Mouse (Mus musculus) layer of hippocampus, postnatal 25 days (tissue): ENCODE results near the gene 3110040M04Rik. TPM values are rescaled to one million over a fixed set of nuclear protein-coding genes. Genes with fewer than 3 reads are reported as not detected.

ENCODE experiments used
- DNase-seq, 2 experiments: peaks; one replicate each; pipeline ENCODE4 v3.0.0; 2022; ENCODE audit warnings: mixed read lengths in 2 of 2, low spot score in 1 of 2; ENCODE audit errors: extremely low spot score in 1 of 2
- total RNA-seq, 2 experiments: library from RNA; stranded (reverse); gene quantifications; 2 replicates each; pipeline ENCODE4 v1.2.3; 2021

The 3110040M04Rik gene
- total RNA-seq, 2 experiments from 2014 or later = not detected

- no peak for DNase-seq
Measured at GRCm38 (mm10) chr1:151228320-151228989, 24.5 kb downstream of the 3110040M04Rik start.

GRCm38 (mm10) chr1:151232346-151232745 lies 28.4 kb downstream of the 3110040M04Rik start:
- no peak for DNase-seq

GRCm38 (mm10) chr1:151233756-151234155 lies 29.8 kb downstream of the 3110040M04Rik start:
- no peak for DNase-seq

GRCm38 (mm10) chr1:151235574-151235973 lies 31.7 kb downstream of the 3110040M04Rik start:
- no peak for DNase-seq

GRCm38 (mm10) chr1:151236141-151236930 lies 32.4 kb downstream of the 3110040M04Rik start:
- no peak for DNase-seq

GRCm38 (mm10) chr1:151237780-151238179 lies 33.9 kb downstream of the 3110040M04Rik start:
- DNase-seq = no peak

- DNase-seq = no peak
Measured at GRCm38 (mm10) chr1:151243332-151243731, 39.4 kb downstream of the 3110040M04Rik start.

- DNase-seq = no peak
Measured at GRCm38 (mm10) chr1:151244013-151244412, 40.1 kb downstream of the 3110040M04Rik start.

GRCm38 (mm10) chr1:151244761-151245160 lies 40.8 kb downstream of the 3110040M04Rik start:
- DNase-seq = no peak

GRCm38 (mm10) chr1:151245165-151245564 lies 41.2 kb downstream of the 3110040M04Rik start:
- no peak for DNase-seq

GRCm38 (mm10) chr1:151245846-151246245 lies 41.9 kb downstream of the 3110040M04Rik start:
- DNase-seq = no peak

- DNase-seq = no peak
Measured at GRCm38 (mm10) chr1:151250109-151250508, 46.2 kb downstream of the 3110040M04Rik start.

GRCm38 (mm10) chr1:151250529-151251193 lies 46.7 kb downstream of the 3110040M04Rik start:
- DNase-seq = no peak

GRCm38 (mm10) chr1:151251194-151252010 lies 47.5 kb downstream of the 3110040M04Rik start:
- no peak for DNase-seq

Other genes starting within 250 kb of the 3110040M04Rik start
- 1 to 10 TPM; 2.9 to 3.8 TPM for gene Hmcn1, start 210.7 kb upstream of the 3110040M04Rik start, total RNA-seq
- gene Gm47985, start 21.6 kb upstream of the 3110040M04Rik start, total RNA-seq = not detected
- gene Gm8947, start 11.7 kb upstream of the 3110040M04Rik start, total RNA-seq = not detected
- not detected for gene Gm47995, start 5.7 kb upstream of the 3110040M04Rik start, total RNA-seq
- not detected for gene Gm47996, start 6.0 kb downstream of the 3110040M04Rik start, total RNA-seq
- gene Ivns1abp, start 140.4 kb downstream of the 3110040M04Rik start, total RNA-seq = 10 to 100 TPM; 86.8 to 99.2 TPM
- 10 to 100 TPM; 11.8 to 12.3 TPM for gene Swt1, start 224.3 kb downstream of the 3110040M04Rik start, total RNA-seq
- 10 to 100 TPM; 31.1 to 32.4 TPM for gene Trmt1l, start 224.4 kb downstream of the 3110040M04Rik start, total RNA-seq